Mouse (Mus musculus): ENCODE results near the gene Lmod3. TPM values are rescaled to one million over a fixed set of nuclear protein-coding genes. Genes with fewer than 3 reads are reported as not detected.
"Not testable (repeated sequence)": the region's sequence is repeated elsewhere in the genome, so short reads cannot be mapped to it uniquely, and the experiment has no call there.

The Lmod3 gene
- polyA plus RNA-seq, 1 experiment from 2014 or later: 0.13 TPM

- Histone ChIP-seq H3K4me1 (peaks cover 16% of the 10 kb centered on the region), H3K36me3 (no peaks in the 10 kb centered on the region), H3K27ac (no peak overlapping the region), H3K27me3 (ENCODE audit: low read depth, poor library complexity, severe bottlenecking) (no peaks in the 10 kb centered on the region), H3K9me3 (replicated peaks) (no peaks in the 10 kb centered on the region), H3K4me3 (no peak overlapping the region)
- 84% methylated on average over 2 of the region's 2 CpGs for WGBS
- no peak for DNase-seq (ENCODE audit: low spot score)
These were observed 19.8 kb upstream of the Lmod3 start for GRCm38 (mm10) chr6:97272349-97272748.

- H3K27ac ChIP-seq: no peak overlapping the region
- no peaks in the 10 kb centered on the region for H3K36me3 ChIP-seq
- no peaks in the 10 kb centered on the region for H3K27me3 ChIP-seq (ENCODE audit: low read depth, poor library complexity, severe bottlenecking)
- H3K4me3 ChIP-seq: no peak overlapping the region
- 89% methylated on average over 11 of the region's 11 CpGs for WGBS
- H3K4me1 ChIP-seq: no peaks in the 10 kb centered on the region
- no peaks in the 10 kb centered on the region for H3K9me3 ChIP-seq (replicated peaks)
- DNase-seq (ENCODE audit: low spot score): no peak
These were observed 17.0 kb upstream of the Lmod3 start for GRCm38 (mm10) chr6:97269596-97269995.

- H3K9me3 ChIP-seq (replicated peaks): no peaks in the 10 kb centered on the region
- no peak overlapping the region for H3K4me3 ChIP-seq
- WGBS: 87% methylated on average over 2 of the region's 2 CpGs
- no peaks in the 10 kb centered on the region for H3K36me3 ChIP-seq
- H3K4me1 ChIP-seq: no peaks in the 10 kb centered on the region
- H3K27ac ChIP-seq: no peak overlapping the region
- DNase-seq (ENCODE audit: low spot score): no peak
- no peaks in the 10 kb centered on the region for H3K27me3 ChIP-seq (ENCODE audit: low read depth, poor library complexity, severe bottlenecking)
These were observed 14.6 kb upstream of the Lmod3 start for GRCm38 (mm10) chr6:97267132-97267531.

- Histone ChIP-seq H3K9me3 (replicated peaks) (no peaks in the 10 kb centered on the region), H3K36me3 (no peaks in the 10 kb centered on the region), H3K27ac (no peak overlapping the region), H3K4me3 (no peak overlapping the region), H3K27me3 (ENCODE audit: low read depth, poor library complexity, severe bottlenecking) (no peaks in the 10 kb centered on the region), H3K4me1 (no peaks in the 10 kb centered on the region)
- WGBS: 78% methylated on average over 4 of the region's 4 CpGs
- DNase-seq (ENCODE audit: low spot score): no peak
These were observed 14.1 kb upstream of the Lmod3 start for GRCm38 (mm10) chr6:97266661-97267060.

DNA sequence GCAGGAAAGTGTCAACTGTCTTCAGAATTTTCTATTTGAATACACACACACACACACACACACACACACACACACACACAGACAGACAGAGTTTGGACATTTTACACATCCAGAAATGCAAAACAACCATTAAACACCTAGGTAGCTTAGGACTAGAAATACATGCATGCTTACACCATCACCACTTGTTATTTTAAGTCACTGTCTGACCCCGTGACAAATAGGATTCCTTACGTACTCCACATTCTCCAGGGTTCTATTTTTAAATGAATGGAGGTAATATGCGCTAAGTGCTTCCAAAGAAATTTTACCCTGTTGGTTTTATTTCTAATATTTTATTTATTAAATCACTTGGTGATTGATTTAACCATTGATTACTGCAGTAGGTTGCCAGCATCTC is 13.1 kb upstream of the Lmod3 start:
- WGBS: 91% methylated on average over 3 of the region's 3 CpGs
- Histone ChIP-seq H3K4me1 (no peaks in the 10 kb centered on the region), H3K4me3 (no peak overlapping the region), H3K27ac (no peak overlapping the region), H3K27me3 (ENCODE audit: low read depth, poor library complexity, severe bottlenecking) (no peaks in the 10 kb centered on the region), H3K9me3 (replicated peaks) (no peaks in the 10 kb centered on the region), H3K36me3 (no peaks in the 10 kb centered on the region)
- DNase-seq (ENCODE audit: low spot score): no peak

- H3K9me3 ChIP-seq (replicated peaks): no peaks in the 10 kb centered on the region
- DNase-seq (ENCODE audit: low spot score): no peak
- WGBS: 87% methylated on average over 8 of the region's 8 CpGs
- no peaks in the 10 kb centered on the region for H3K36me3 ChIP-seq
- H3K4me3 ChIP-seq: no peak overlapping the region
- H3K4me1 ChIP-seq: no peaks in the 10 kb centered on the region
- H3K27me3 ChIP-seq (ENCODE audit: low read depth, poor library complexity, severe bottlenecking): no peaks in the 10 kb centered on the region
- no peak overlapping the region for H3K27ac ChIP-seq
These were observed 12.7 kb upstream of the Lmod3 start for GRCm38 (mm10) chr6:97265240-97265639.

DNA sequence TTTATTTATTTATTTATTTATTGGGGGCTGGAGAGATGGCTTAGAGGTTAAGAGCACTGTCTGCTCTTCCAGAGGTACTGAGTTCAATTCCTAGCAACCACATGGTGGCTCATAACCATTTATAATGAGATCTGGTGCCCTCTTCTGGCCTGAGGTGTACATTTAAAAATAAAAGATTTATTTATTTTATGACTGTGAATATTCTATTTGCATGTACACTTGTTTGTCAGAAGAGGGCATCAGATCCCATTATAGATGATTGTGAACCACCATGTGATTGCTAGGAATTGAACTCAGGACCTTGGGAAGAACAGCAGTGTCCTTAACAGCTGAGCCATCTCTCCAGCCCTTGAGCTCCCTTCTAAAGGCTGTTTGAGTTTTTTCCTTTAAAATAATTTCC is 11.2 kb upstream of the Lmod3 start:
- not testable (repeated sequence) for H3K27me3 ChIP-seq (ENCODE audit: low read depth, poor library complexity, severe bottlenecking); DNase-seq (ENCODE audit: low spot score); H3K36me3 ChIP-seq; H3K9me3 ChIP-seq (replicated peaks); H3K4me3 ChIP-seq; H3K4me1 ChIP-seq; H3K27ac ChIP-seq

GRCm38 (mm10) chr6:97262229-97262628 is 9.7 kb upstream of the Lmod3 start:
- H3K27ac ChIP-seq: no peak overlapping the region
- WGBS: 71% methylated on average over 4 of the region's 4 CpGs

DNA sequence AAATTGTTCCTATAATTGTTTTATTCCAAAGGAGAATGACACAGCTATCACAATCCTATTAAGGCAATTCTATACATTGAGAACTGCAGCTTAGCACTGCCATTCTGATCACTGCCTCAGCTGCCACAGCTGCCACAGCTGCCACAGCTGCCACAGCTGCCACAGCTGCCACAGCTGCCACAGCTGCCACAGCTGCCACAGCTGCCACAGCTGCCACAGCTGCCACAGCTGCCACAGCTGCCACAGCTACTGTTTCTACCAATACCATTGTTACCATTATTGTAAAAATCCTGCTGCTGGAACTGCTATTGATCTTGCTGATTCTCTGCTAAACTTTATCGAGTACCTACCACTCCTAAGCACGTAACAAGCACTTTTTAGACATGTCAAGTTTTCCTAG is 7.4 kb upstream of the Lmod3 start:
- 91% methylated on average over 2 of the region's 2 CpGs for WGBS
- H3K27ac ChIP-seq; H3K4me3 ChIP-seq; H3K36me3 ChIP-seq; H3K4me1 ChIP-seq; DNase-seq (ENCODE audit: low spot score); H3K27me3 ChIP-seq (ENCODE audit: low read depth, poor library complexity, severe bottlenecking); H3K9me3 ChIP-seq (replicated peaks): not testable (repeated sequence)

More at GRCm38 (mm10) chr6:97262229-97262628, 9.7 kb upstream of the Lmod3 start:
- H3K36me3 ChIP-seq: no peaks in the 10 kb centered on the region
- no peaks in the 10 kb centered on the region for H3K4me1 ChIP-seq
- no peaks in the 10 kb centered on the region for H3K27me3 ChIP-seq (ENCODE audit: low read depth, poor library complexity, severe bottlenecking)
- H3K9me3 ChIP-seq (replicated peaks): no peaks in the 10 kb centered on the region
- DNase-seq (ENCODE audit: low spot score): no peak
- no peak overlapping the region for H3K4me3 ChIP-seq

DNA sequence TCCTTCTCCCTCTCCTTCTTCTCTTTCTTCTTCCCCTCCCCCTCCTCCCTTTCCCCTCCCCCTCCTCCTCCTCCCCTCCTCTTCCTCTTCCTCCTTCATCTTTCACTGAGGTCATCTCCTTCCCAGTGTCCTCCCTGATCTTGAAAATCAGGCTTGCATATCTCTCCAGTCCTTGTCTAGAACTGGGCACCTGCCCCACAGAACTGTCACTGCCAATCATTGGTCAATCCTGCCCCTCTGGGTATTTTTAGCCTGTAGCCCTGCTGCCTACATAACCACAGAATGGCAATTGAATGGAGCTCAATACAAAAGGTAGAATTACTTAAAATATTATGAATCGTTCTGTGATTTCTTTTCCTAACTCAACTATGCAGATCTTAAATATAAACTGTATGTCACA is 5.9 kb upstream of the Lmod3 start:
- DNase-seq (ENCODE audit: low spot score): no peak
- H3K4me1 ChIP-seq: no peaks in the 10 kb centered on the region
- H3K4me3 ChIP-seq: no peak overlapping the region
- no peak overlapping the region for H3K27ac ChIP-seq
- no peaks in the 10 kb centered on the region for H3K9me3 ChIP-seq (replicated peaks)
- H3K36me3 ChIP-seq: no peaks in the 10 kb centered on the region
- H3K27me3 ChIP-seq (ENCODE audit: low read depth, poor library complexity, severe bottlenecking): no peaks in the 10 kb centered on the region
- WGBS: 95% methylated on average over 1 of the region's 1 CpGs

DNA sequence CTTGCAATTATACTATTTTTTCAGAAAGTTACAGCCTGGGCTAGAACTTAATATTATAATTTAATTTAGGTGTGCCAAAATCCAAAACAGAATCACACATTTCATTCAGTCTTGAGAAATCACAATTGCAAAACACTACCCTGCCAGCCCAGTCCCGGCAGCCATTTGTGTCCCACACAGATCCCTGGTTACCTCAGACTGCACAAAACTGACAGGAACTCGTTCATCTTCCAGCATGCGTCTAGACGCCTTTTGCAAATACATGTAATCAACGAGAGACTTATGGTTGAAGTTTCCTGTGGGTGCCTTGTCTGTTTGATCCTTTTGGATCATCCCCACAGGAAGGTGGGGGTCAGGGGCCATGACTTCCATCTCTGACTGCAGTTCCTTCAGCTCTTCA is 473 bp downstream of the Lmod3 start:
- H3K36me3 ChIP-seq: no peaks in the 10 kb centered on the region

DNA sequence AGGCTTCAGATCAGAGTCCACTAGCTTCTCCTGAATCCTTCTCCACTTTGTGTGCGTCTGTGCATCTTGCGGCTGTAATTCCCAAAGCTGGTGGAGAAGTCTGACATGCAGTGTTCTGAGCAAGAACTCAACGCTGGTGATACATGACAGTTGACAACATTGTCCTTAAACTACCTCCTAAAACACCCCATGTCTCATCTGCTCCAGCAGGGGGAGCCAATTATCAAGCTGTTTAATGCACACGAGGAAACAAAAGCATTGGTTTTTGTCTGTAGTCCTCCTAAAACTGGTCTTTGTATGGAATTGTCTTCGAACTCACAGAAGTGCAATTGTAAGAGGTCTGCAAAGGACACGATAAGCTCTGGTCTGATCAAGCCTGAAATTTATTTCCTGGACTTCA is 1.6 kb downstream of the Lmod3 start:
- 53% methylated on average over 6 of the region's 6 CpGs for WGBS
- Histone ChIP-seq H3K27me3 (ENCODE audit: low read depth, poor library complexity, severe bottlenecking) (no peaks in the 10 kb centered on the region), H3K4me1 (0 out of 2 replicates have a peak, but pooled peaks cover 3% of the 10 kb centered on the region), H3K9me3 (replicated peaks) (no peaks in the 10 kb centered on the region), H3K27ac (no peak overlapping the region), H3K4me3 (no peak overlapping the region), H3K36me3 (no peaks in the 10 kb centered on the region)
- peak; percentile 61 for DNase-seq (ENCODE audit: low spot score)

More for the DNA sequence above, 473 bp downstream of the Lmod3 start:
- WGBS: 61% methylated on average over 5 of the region's 5 CpGs
- Histone ChIP-seq H3K27ac (no peak overlapping the region), H3K27me3 (ENCODE audit: low read depth, poor library complexity, severe bottlenecking) (no peaks in the 10 kb centered on the region), H3K9me3 (replicated peaks) (no peaks in the 10 kb centered on the region), H3K4me1 (0 out of 2 replicates have a peak, but pooled peaks cover 3% of the 10 kb centered on the region), H3K4me3 (no peak overlapping the region)
- DNase-seq (ENCODE audit: low spot score): no peak

DNA sequence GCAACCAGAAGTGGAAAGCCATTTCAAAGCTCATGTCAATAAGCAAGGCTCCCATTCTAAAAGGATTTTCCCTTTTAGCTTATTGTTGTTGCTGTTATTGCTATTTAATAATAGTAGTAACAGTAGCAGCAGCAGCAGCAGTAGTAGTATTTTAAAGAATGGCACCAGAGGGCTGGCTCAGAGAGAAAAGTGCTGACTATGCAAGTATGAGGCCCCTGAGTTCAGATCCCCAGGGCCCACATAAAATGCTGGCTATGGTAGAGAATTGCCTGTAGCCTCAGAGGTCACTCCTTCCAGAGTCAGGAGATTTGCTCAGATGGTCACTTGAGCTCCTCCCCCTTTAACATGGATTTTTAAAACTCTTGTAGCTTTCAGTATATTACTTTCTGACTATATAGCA is 7.4 kb downstream of the Lmod3 start:
- no peaks in the 10 kb centered on the region for H3K9me3 ChIP-seq (replicated peaks)
- no peaks in the 10 kb centered on the region for H3K27me3 ChIP-seq (ENCODE audit: low read depth, poor library complexity, severe bottlenecking)

DNA sequence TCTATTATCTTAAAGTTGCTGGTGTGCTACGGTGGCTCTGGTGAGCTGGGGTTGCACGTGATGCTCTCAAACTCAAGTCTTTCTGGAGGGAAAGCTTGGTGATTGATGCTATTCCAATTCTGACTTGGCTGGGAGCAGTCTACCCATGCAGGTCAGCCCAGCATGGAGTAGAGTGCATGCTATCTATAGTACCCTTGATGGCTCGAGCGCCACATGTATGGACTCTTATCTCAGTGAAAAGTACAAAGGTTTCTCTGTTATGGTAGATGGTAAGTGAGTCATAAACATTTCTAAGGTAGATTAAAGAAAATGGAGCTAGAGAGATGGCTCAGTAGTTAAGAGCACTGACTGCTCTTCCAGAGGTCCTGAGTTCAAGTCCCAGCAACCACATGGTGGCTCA is 10.0 kb downstream of the Lmod3 start:
- H3K4me1 ChIP-seq: no peaks in the 10 kb centered on the region
- no peaks in the 10 kb centered on the region for H3K36me3 ChIP-seq
- no peak overlapping the region for H3K4me3 ChIP-seq
- 88% methylated on average over 4 of the region's 4 CpGs for WGBS
- no peaks in the 10 kb centered on the region; the same call in 1 of the 2 replicates for H3K9me3 ChIP-seq (replicated peaks)
- DNase-seq (ENCODE audit: low spot score): no peak
- H3K27ac ChIP-seq: no peak overlapping the region
- no peaks in the 10 kb centered on the region for H3K27me3 ChIP-seq (ENCODE audit: low read depth, poor library complexity, severe bottlenecking)

More for the DNA sequence above, 7.4 kb downstream of the Lmod3 start:
- Histone ChIP-seq H3K4me3 (no peak overlapping the region), H3K36me3 (no peaks in the 10 kb centered on the region), H3K27ac (no peak overlapping the region), H3K4me1 (no peaks in the 10 kb centered on the region)
- DNase-seq (ENCODE audit: low spot score): no peak
